Mouse (Mus musculus): Measurements from ENCODE around the gene Gas2l3.

Gene Gas2l3

GRCm38 (mm10) chr10:89443115-89443622 is 598 bp downstream of the Gas2l3 start:
- no peak for DNase-seq (ENCODE audit: low spot score)

GRCm38 (mm10) chr10:89442640-89443039 is 1.1 kb downstream of the Gas2l3 start:
- no peak for DNase-seq (ENCODE audit: low spot score)

GRCm38 (mm10) chr10:89441961-89442360 is 1.8 kb downstream of the Gas2l3 start:
- DNase-seq (ENCODE audit: low spot score): no peak

- no peak for DNase-seq (ENCODE audit: low spot score)
Observed at GRCm38 (mm10) chr10:89439380-89439779, 4.4 kb downstream of the Gas2l3 start.

GRCm38 (mm10) chr10:89437996-89438395 is 5.8 kb downstream of the Gas2l3 start:
- no peak for DNase-seq (ENCODE audit: low spot score)

GRCm38 (mm10) chr10:89437472-89437871 is 6.3 kb downstream of the Gas2l3 start:
- DNase-seq (ENCODE audit: low spot score): no peak

- no peak for DNase-seq (ENCODE audit: low spot score)
Observed at GRCm38 (mm10) chr10:89435920-89436319, 7.8 kb downstream of the Gas2l3 start.

- DNase-seq (ENCODE audit: low spot score): no peak
Observed at GRCm38 (mm10) chr10:89435413-89435812, 8.4 kb downstream of the Gas2l3 start.

GRCm38 (mm10) chr10:89434509-89435210 is 9.1 kb downstream of the Gas2l3 start:
- DNase-seq (ENCODE audit: low spot score): no peak

GRCm38 (mm10) chr10:89432743-89433142 is 11.0 kb downstream of the Gas2l3 start:
- no peak for DNase-seq (ENCODE audit: low spot score)

- DNase-seq (ENCODE audit: low spot score): no peak
Observed at GRCm38 (mm10) chr10:89430751-89431150, 13.0 kb downstream of the Gas2l3 start.

GRCm38 (mm10) chr10:89424800-89425393 is 18.9 kb downstream of the Gas2l3 start:
- no peak for DNase-seq (ENCODE audit: low spot score)

GRCm38 (mm10) chr10:89424217-89424616 is 19.6 kb downstream of the Gas2l3 start:
- no peak for DNase-seq (ENCODE audit: low spot score)

- DNase-seq (ENCODE audit: low spot score): no peak
Observed at GRCm38 (mm10) chr10:89423164-89423778, 20.5 kb downstream of the Gas2l3 start.

GRCm38 (mm10) chr10:89422504-89423158 is 21.1 kb downstream of the Gas2l3 start:
- DNase-seq (ENCODE audit: low spot score): no peak

- no peak for DNase-seq (ENCODE audit: low spot score)
Observed at GRCm38 (mm10) chr10:89417966-89418365, 25.8 kb downstream of the Gas2l3 start.

GRCm38 (mm10) chr10:89415478-89415877 is 28.3 kb downstream of the Gas2l3 start:
- DNase-seq (ENCODE audit: low spot score): no peak

GRCm38 (mm10) chr10:89407551-89407950 is 36.2 kb downstream of the Gas2l3 start:
- DNase-seq (ENCODE audit: low spot score): no peak

- DNase-seq (ENCODE audit: low spot score): no peak
Observed at GRCm38 (mm10) chr10:89406733-89407484, 36.9 kb downstream of the Gas2l3 start.

GRCm38 (mm10) chr10:89404936-89405335 is 38.8 kb downstream of the Gas2l3 start:
- no peak for DNase-seq (ENCODE audit: low spot score)

GRCm38 (mm10) chr10:89400674-89401336 is 43.0 kb downstream of the Gas2l3 start:
- peak; percentile 4 for DNase-seq (ENCODE audit: low spot score)

Measured in ovary, postnatal 10 days (tissue).